Mouse (Mus musculus) megakaryocyte, adult 5-6 weeks (primary cell): Measurements from ENCODE around the gene Crispld2. TPM values are rescaled to one million over a fixed set of nuclear protein-coding genes. Genes with fewer than 3 reads are reported as not detected.

ENCODE experiments used
- ATAC-seq: 2 replicates; pipeline ENCODE4 v1.8.0; 2016; ENCODE audit warnings: mild to moderate bottlenecking, inconsistent platforms; ENCODE audit not compliant: poor library complexity, severe bottlenecking
- total RNA-seq, 2 experiments: library from RNA; stranded (forward) in 1 of 2; stranded (reverse) in 1 of 2; fragments of 153-499, 151-499 nt in 1 of 2; fragments of 221-1000, 200-1000 nt in 1 of 2; gene quantifications; 2 replicates each; pipeline versions ENCODE4 v1.2.3 to v1.2.4; 2015 to 2017

Crispld2 gene
- total RNA-seq, 2 experiments from 2014 or later = 6.4 to 7.8 TPM

DNA sequence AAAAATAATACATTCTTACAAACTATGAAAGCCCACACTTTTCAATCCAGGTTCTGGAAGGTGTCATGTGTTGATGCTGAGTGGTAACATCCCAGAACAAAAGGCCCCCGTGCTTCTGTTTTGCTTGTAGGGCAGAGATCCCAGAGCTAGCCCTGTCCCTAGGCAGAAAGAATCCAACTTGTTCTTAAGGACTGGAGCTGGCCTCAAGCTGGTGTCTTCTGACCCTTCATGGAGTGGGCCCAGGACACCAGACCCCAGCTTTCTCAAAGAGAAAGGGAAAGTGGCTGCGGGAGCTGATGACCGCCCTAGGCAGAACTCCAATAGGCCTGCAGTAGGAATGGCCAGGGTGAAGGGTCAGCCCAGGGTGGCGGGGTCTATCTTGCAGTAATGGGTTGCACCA lies 5.0 kb downstream of the Crispld2 start:
- ATAC-seq = no peak

DNA sequence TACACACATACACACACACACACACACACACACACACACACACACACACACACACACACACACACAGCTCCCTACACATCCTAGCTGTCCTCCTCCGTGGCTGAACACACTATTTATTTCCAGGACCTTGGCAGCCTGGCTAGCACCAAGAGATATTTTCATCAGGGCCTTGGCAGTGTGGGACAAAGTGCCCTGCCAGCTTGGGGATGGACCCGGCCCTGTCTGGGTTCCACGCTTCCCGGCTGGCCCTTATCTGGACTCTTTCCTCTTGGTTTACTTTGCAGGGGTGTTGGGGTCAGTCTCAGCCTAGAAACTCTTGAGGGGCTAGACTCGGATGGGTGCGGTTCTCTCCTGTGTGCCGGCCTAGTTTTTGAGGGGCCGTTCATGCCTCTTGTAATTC lies 8.2 kb downstream of the Crispld2 start:
- ATAC-seq = no peak

DNA sequence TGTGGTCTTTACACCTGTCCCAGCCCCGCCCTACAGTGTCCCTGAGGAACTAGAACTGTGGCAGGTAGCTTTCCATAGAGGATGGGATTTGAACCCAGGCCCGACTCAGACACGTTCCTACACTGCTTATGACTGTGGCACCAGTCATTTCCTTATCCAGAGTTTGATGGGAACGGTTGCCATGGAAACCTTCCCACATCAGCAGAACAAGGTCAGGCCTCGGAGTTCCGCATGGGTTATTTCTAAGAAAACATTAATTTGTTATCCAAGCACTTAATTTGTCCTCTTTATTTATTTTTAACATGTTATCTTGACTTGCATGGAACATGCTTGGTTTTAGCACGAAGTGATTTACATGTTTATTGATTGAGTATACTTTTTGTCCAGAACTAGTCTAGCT lies 9.5 kb downstream of the Crispld2 start:
- no peak for ATAC-seq

DNA sequence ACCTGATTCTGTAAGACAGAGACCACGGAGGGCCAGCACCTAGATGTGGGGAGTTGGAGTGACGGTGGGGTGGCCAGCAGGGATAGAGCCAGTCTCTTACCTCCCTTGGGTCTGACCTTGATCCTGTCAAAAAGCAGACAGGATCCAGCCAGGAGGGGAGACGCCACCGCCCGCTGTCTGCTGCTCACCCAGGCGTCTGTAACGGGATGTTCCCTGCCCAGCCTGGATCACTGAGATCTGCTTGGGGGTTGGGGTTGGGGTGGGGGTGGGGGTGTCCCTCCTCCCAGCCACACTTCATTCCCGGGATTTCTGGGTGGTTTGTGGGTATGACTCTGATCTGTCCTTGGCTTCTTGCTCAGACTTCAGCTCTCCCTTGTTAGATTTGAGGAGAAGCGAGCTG lies 10.1 kb downstream of the Crispld2 start:
- no peak for ATAC-seq

DNA sequence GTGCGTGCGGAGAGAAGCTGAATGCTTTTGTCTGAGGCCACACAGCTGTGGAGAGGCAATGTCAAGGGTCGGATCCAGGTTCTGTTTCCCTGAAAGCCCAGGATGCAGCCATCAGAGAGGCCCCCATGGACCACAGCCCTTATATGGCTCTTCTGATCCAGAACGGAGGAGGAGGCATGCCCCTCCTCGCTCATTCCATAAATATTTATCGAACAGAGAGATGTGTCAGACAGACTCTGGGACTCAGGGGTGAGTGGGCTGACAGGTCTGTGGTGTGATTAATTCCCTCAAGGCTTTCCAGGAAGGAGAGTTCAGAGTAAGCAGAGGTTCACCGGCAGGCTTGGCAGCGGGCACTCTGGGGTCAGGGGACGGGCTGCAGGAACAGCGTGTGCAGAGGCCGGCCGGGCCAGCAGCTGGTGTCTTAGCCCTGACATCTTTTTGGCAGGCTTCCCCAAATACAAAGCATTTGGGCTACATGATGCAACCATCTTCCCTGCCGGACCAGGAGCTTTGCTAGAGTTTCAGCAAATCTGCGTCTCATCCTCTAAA lies 12.0 kb downstream of the Crispld2 start:
- ATAC-seq = no peak

DNA sequence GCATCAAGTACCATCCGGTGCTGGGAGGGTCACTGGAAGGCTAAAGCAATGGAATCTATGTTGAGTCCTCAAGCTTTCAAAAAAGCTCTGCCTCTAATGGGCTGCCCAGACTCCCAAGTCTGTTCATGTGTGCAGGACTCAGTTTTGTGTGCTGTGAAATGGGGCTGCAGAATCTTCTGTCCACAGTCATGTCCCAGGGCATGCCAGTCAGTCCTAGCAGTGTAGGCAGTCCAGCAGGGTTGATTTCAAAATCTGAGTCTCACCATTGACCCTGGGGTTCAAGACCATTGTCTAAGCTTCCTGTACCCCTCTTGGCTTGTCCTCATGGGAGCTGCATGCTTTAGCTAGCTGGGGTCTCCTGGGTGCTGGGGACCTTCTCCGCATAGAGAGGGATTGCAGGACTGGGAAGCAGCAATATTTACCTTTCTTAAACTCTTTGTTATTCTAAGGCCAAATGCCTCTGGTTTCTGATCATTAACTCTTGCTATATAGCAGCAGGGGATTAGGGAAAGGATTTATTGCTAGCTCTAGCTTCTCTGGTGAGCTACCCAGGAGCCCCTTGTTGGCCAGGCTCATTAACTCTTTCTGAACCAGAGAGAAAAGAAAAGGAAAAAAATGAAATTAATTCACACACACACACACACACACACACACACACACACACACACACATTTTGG lies 12.6 kb downstream of the Crispld2 start:
- ATAC-seq = no peak

DNA sequence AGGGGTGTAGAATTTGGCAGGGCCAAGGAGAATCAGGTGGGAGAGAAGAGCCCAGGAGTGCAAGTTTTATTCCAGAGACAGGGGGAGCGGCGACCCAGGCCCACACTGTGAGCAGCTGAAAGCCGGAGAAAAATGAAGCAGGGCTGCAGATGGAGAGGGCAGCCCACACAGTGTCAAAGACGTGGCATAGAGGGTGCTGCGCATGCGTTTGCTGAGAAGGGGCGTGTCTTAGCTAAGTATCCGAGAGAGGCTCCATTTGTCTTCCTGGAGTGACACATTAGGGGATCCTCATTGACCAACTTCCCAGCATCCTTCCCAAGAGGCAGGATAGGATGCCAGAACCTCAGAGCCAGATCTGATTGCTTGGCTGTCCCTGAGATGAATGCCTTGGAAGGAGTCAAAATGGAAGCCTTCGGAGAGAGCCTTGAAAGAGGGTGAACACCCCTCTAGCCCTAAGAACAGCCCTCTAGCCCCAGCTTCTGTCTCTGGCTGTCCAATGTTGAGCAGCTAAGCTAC lies 14.5 kb downstream of the Crispld2 start:
- no peak for ATAC-seq

DNA sequence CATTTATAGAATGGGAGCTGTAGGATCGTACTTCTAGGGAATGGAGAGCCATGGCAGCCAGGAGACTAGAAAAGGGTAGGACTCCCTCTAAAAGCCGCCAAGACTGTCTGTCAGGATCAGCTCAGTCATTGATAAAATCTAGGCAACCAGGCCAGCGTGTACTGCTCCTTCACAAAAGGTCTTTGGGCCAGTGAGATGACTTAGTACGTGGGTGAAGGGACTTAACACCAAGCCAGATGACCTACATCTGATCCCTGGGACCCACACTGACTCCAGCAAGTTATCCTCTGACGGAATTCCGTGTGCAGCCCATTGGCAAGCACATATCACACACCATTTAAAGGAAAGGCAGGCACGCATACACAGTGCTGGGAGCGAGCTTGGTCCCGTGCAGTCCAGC lies 14.9 kb downstream of the Crispld2 start:
- ATAC-seq = no peak

DNA sequence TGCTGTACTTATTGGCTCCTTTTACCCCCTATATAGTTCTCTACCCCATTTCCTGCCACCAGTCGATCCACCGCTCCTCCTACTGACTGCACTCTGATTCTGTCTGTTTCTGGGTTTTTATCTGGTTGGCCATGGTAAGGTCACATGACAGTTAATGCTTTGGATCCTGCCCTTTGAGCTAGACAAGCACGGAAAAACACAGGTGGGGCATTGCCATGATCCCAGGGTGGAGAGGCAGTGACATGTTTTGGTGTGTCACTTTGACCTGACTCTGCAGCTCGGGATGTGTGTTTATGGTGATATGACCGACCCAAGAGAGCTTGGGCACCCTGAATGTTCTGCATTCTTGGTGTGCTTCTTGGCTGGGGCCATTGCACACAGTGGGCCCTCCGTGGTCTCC lies 17.0 kb downstream of the Crispld2 start:
- ATAC-seq = no peak

DNA sequence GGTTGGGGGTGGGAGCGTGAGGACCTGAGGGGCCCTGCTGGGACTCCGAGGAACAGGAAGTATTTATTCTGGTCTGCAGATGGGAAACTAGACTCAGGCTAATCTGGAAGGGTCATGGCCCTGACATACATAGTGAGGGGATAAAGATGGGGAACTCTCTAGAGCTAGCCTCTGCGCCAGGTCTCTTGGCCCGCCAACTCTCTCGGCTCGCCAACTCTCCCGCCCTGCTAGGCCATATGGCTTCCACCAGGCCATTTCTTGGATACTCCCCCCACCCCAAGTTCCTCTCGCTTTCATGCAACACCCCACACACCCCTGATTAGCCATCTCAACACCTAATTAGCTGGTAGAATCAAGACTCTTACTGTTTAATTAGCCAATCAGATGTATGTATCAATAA lies 20.3 kb downstream of the Crispld2 start:
- no peak for ATAC-seq

DNA sequence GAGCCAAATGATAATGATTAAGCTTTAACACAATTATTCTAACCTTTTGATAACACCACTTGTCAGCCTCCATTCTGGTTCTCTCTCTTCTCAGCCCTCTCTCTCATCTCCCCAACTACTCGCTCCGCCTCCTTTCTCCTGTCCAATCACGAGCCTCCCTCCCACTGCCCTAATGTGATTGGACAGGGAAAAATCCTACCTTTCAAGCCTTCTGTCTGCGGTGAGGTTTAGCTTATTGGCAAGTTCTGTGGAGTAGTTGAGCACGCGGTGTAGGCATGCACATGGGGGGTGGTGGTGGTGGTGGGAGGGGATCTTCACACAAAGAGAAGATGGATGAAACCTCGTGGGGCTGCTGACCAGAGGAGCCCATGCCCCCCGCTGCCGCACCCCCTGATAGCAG lies 20.7 kb downstream of the Crispld2 start:
- no peak for ATAC-seq

DNA sequence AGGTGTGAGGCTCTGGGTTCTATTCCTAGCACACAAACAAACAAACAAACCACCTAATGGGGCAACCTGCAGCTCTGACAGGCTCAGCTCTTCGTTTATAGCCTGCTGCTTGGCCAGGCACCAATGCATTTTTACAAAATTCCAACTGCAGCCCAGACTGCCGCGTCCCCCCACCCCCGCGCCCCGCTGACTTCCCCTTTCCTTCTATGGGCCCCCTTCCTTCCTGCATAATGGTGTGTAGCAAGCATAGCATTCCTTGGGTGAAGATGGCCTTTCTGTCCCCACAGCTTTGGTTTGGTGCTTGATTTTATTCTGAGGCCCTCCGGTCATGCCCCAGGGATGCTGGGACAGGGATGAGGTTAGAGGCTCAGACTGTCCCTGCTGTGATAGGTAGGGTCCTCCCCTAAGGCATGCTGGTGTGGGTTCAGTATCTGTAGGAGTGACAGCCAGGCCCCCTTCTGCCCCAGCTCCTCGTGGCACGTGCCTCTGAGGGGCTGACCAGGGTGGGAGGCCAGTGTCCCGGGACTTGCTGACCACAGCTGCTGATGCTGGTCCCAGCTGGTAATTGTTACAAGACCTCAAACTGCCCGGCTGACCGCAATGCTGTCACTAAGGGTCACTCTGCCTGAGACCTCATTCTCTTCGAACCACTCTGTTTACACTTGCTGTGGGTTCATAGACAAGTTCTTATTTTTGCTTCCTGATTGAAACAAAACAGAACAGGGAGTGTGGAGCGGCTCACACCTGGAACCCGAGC lies 22.2 kb downstream of the Crispld2 start:
- ATAC-seq = peak; percentile 52

DNA sequence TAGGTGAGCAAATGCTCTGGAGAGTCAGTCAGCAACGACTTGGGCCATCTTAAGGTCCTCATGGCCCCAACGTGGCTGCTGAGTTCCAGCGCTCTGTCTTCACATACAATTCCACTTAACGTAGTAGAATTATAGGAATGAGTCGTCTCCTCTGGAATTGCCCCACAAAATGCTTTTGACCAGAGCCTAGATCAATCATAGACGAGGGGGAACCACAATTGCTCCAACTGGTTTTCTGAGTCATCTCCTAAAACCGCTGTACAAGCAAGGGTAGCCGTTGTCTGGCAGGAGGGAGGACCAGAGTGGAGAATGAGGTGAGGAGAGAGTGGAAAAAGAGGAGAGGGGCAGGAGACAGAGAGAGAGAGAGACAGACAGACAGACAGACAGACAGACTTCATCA lies 23.7 kb downstream of the Crispld2 start:
- ATAC-seq = no peak

DNA sequence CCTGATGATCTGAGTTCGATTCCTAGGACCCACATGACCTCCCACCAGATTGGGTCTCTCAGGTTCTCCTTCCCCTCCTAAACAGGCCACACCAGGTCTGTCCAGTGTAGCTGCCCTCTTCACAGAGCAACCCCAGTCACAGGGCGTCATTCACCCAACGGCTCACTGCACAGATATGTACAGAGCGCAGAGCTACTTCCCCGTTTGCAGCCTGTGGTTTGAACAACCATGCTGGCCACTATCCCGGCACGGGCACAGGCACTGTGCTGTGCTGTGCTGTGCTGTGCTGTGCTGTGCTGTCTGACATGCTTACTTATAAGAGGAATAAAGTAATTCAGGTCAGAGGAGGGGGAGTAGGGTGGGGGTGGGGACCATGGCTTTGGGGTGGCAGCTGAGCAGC lies 24.2 kb downstream of the Crispld2 start:
- peak; percentile 84 for ATAC-seq

DNA sequence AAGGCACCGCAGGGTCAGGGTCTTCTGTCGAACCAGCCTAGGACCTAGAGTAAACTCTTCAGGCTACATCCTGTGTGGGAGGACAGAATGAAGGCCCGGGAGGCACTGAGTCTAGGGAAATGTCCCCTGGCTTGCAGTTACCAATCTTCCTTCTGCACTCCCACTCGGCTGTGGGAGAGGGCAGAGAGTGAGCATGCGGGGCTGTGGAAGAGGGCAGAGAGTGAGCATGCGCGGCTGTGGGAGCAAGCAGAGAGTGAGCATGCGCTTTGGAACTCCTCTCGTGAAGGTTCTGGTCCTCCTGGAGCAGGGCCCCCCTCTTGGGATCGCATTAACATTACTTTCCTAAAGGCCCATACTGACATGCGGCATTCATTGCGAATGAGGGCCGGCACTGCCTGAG lies 25.1 kb downstream of the Crispld2 start:
- ATAC-seq = no peak

DNA sequence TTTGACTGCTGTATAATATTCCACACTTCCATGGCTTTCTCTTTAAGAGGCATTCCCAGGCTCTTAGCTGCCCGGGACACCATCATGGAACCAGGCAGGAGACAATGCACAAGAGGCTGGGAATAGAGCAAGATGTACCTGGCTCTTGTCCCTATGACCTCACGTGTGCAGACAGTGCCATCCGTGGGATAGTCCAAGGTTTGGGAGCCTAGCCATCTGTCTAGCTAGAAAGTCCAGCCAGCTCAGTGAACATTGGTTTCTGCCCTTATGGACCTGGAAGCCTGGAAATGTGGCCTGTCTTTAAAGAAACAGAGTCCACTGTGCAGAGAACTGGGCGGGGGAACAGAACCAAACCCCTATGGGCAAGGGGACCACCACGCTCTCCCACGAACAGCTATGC lies 25.5 kb downstream of the Crispld2 start:
- ATAC-seq = no peak

DNA sequence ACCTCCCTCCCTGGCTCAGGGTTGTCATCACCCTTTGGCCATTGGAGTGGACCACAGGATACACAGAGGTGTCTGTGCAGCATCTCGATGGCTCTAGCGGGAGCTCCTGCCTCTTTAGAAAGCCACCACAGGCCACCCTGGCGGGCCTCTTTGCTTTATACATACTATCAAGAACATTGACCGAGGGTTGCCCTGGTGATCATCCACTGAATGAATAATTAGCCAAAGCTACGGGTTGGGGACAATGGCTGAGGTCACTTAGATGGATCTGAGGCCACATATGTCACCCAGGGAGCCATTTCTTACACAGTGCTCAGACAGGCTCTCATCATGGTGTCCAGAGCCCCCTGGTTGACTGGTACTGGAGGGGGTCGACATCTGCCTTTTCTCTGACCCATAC lies 26.1 kb downstream of the Crispld2 start:
- ATAC-seq = no peak

DNA sequence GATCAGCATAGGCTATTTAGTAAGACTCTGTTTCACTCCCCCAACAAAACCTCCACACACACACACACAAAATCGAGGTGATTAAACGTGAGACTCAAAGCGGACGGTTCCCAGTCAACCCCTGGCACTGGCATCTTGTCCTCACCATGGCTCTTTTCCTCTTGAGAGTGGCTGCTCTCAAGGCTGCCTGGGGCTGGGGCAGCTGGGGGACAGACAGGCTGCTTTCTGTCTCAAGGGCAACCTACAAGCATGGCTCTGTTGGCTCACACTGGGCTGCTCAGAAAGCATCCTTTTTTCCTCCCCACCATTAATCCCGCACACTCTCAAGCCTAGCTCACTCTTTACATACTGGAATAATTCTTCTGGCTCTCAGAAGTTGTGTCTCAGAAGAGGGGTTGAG lies 27.1 kb downstream of the Crispld2 start:
- no peak for ATAC-seq

DNA sequence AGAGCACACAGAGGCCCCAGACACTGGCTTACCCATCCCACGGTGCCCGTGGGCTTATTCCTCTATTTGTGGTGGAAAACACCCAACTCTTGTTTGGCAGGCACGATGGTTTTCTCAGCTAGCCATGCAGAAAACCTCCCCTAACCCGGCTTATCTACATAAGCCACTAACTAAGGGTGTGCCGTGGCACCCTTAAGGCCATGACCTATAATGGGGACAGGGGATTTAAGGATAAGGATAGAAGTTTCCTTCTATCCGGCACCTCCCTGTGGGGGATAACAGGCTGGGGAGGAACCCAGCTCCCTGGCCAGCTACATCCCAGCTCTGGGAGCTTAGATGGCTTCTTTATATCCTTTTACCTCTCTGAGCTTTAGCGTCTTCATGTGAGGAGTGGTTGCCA lies 28.1 kb downstream of the Crispld2 start:
- no peak for ATAC-seq

DNA sequence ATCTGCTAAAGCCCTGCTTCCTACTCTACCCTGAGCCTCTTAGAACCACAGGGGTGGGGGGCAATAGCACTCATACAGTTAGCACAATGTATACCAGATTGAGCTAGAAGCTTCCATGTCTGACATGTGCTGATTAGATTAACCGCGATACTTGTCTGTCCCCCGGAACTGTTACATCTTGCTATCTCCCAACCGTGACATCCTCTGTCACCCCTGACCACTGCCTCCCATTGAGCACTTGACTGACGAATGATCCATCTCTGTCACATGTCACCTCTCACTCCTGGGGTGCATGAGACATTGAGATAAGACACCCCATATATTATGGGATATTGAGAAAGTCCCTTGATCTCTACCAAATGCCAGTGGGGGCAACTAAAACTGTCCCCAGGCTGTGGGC lies 34.0 kb downstream of the Crispld2 start:
- ATAC-seq = peak; percentile 51

DNA sequence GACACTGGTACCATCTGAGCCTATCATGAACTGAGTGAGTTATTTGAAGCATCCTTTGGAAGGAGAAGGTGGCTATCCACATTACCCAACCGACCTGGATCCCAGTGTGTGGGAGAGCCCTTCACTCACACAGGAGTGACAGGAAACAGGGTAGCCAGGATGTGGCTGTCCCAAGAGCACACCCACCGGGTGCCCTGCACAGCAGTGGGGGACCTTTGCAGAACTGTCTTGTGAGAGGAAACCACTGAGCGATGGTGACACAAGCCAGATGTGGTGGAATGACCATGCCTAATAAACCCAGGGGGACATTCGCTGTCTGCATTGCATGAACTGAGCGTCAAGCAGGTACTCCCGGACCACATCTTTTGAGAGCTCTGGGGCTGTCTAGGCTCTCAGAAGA lies 34.8 kb downstream of the Crispld2 start:
- ATAC-seq = peak; percentile 83

DNA sequence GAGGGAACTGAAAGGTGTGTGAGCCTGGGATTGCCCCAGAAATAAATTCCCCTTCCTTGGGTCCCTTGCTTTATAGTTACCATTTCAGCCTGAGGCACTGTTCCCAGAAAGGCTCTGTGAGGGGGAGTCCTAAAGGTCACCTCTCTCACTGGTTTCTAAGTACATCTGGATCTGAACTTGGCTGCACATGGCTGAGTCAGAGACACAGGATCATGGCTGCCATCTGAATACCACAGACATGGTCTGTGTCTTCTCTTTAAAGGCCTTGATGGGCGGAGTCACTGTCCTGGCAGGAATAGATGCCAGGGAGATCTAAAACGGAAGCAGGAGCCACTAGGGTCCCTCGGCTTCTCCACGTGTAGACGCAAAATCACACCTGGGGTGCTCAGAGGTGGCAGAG lies 38.2 kb downstream of the Crispld2 start:
- ATAC-seq = no peak
